Mouse (Mus musculus) CH12.LX (cell line): ENCODE data around the gene Rmi1.

ENCODE experiments used
- CTCF ChIP-seq, 2 experiments: IDR thresholded peaks in 1 of 2; conservative IDR thresholded peaks in 1 of 2; 2 replicates each; pipeline ENCODE4 v1.5.1; 2011 to 2012; ENCODE audit warnings: low read depth in 2 of 2, low read length in 2 of 2, improper control_type of control experiment in 1 of 2, inconsistent platforms in 1 of 2, mild to moderate bottlenecking in 1 of 2, moderate library complexity in 1 of 2
- EP300 ChIP-seq: IDR thresholded peaks from 2 replicates; pipeline ENCODE4 v1.6.1; 2011; ENCODE audit warnings: low read length, improper control_type of control experiment
- MAFK ChIP-seq: IDR thresholded peaks from 2 replicates; pipeline ENCODE4 v1.6.1; 2011; ENCODE audit warnings: low read length, improper control_type of control experiment; ENCODE audit not compliant: insufficient replicate concordance
- MAX ChIP-seq: IDR thresholded peaks from 2 replicates; pipeline ENCODE4 v1.6.1; 2011; ENCODE audit warnings: low read length, improper control_type of control experiment
- MAZ ChIP-seq: IDR thresholded peaks from 2 replicates; pipeline ENCODE4 v1.6.1; 2012; ENCODE audit warnings: low read depth, mild to moderate bottlenecking, inconsistent platforms, low read length, improper control_type of control experiment, moderate library complexity
- POLR2A ChIP-seq: IDR thresholded peaks from 2 replicates; pipeline ENCODE4 v1.6.1; 2011; ENCODE audit warnings: low read depth, mild to moderate bottlenecking, improper control_type of control experiment, low read length
- RAD21 ChIP-seq: IDR thresholded peaks from 2 replicates; pipeline ENCODE4 v1.6.1; 2011; ENCODE audit warnings: low read depth, mild to moderate bottlenecking, low read length, improper control_type of control experiment, moderate library complexity
- RCOR1 ChIP-seq: conservative IDR thresholded peaks from 2 replicates; pipeline ENCODE4 v1.6.1; 2012; ENCODE audit warnings: low read depth, mild to moderate bottlenecking, inconsistent platforms, low read length, improper control_type of control experiment
- TCF12 ChIP-seq: IDR thresholded peaks from 2 replicates; pipeline ENCODE4 v1.6.1; 2014; ENCODE audit warnings: low read depth, mild to moderate bottlenecking, inconsistent platforms, low read length, improper control_type of control experiment

GRCm38 (mm10) chr13:58384779-58385546 is 17.1 kb upstream of the Rmi1 start, which contains the start of gene 2210016F16Rik:
- TF ChIP-seq EP300 (no peak), POLR2A (no peak), CTCF (conservative IDR thresholded peaks at IDR 0.05 in 1 of 2, IDR thresholded peaks at IDR 0.05 in 1 of 2; ENCODE audit: low read depth in 2 of 2, low read length in 2 of 2) (no peak), MAZ (no peak), RAD21 (no peak), RCOR1 (no peak), MAFK (no peak), MAX (no peak), TCF12 (no peak)
